Mouse (Mus musculus) hindbrain, postnatal 0 days (tissue): ENCODE data around the gene Sh3gl1. TPM values are rescaled to one million over a fixed set of nuclear protein-coding genes. Genes with fewer than 3 reads are reported as not detected.
A peak's percentile ranks its signal among the peaks of the same experiment; 100 is the strongest.

ENCODE experiments used
- ATAC-seq: fragments of 200-750 bp; cut with Nextera tagmentation; 2 replicates; pipeline ENCODE4 v1.8.0; 2017; ENCODE audit warnings: mild to moderate bottlenecking, moderate TSS enrichment, moderate library complexity
- DNase-seq: peaks from one replicate; pipeline ENCODE4 v3.0.0-alpha.2; 2015; ENCODE audit warnings: low spot score
- H3K27ac ChIP-seq: fragments of 300-500 bp; sonication (generic); 2 replicates; pipeline ENCODE4 v1.5.1; 2014; ENCODE audit warnings: mild to moderate bottlenecking
- H3K27me3 ChIP-seq: fragments of 300-500 bp; sonication (generic); 2 replicates; pipeline ENCODE4 v1.6.1; 2014; ENCODE audit warnings: low read length, mixed read lengths; ENCODE audit not compliant: insufficient read depth
- H3K36me3 ChIP-seq: fragments of 300-500 bp; sonication (generic); 2 replicates; pipeline ENCODE4 v1.6.1; 2014; ENCODE audit warnings: low read length, mixed read lengths; ENCODE audit not compliant: insufficient read depth
- H3K4me1 ChIP-seq: fragments of 300-500 bp; sonication (generic); 2 replicates; pipeline ENCODE4 v1.6.1; 2014; ENCODE audit warnings: antibody characterized with exemption, low read length, mixed read lengths; ENCODE audit not compliant: insufficient read depth
- H3K4me2 ChIP-seq: fragments of 300-500 bp; sonication (generic); 2 replicates; pipeline ENCODE4 v1.6.1; 2014; ENCODE audit warnings: low read depth, mild to moderate bottlenecking, low read length, moderate library complexity, mixed read lengths
- H3K4me3 ChIP-seq: fragments of 300-500 bp; sonication (generic); 2 replicates; pipeline ENCODE4 v1.5.1; 2014; ENCODE audit warnings: low read length
- H3K9ac ChIP-seq: fragments of 300-500 bp; sonication (generic); replicated peaks from 2 replicates; pipeline ENCODE4 v1.6.1; 2014; ENCODE audit warnings: mild to moderate bottlenecking, low read length, moderate library complexity, mixed read lengths
- H3K9me3 ChIP-seq: fragments of 300-500 bp; sonication (generic); 2 replicates; pipeline ENCODE4 v1.6.1; 2016; ENCODE audit warnings: low read length, mixed read lengths
- CTCF ChIP-seq: IDR thresholded peaks from 2 replicates; pipeline ENCODE4 v1.5.1; 2016; ENCODE audit warnings: antibody characterized with exemption, control low read depth, low read depth
- WGBS: fragments of 180-500 bp; shearing (Covaris S2); extraction: QIAGEN DNeasy Blood & Tissue Kit; methylation state at CpG from one replicate; pipeline ENCODE4 v1.1.7; 2014; 5-methylcytosine and 5-hydroxymethylcytosine counted together
- polyA plus RNA-seq: library from polyadenylated mRNA; unstranded; fragments of >200 nt; fragmentation: Nextera tagmentation; extraction: Ambion mirVana; gene quantifications from 2 replicates; pipeline ENCODE4 v1.2.1, GENCODE M21; 2015
- total RNA-seq: library from RNA; depleted of rRNA; stranded (reverse); fragments of >200 nt; gene quantifications from 2 replicates; pipeline ENCODE4 v1.2.3, GENCODE M21; 2014

The Sh3gl1 gene
- total and polyA plus RNA-seq, 2 experiments from 2014 or later: 79.5 to 84.5 TPM

- WGBS: 1% methylated on average over 56 of the region's 62 CpGs
- DNase-seq (peak; percentile 94), ATAC-seq (peak; percentile 84)
- TF ChIP-seq CTCF: peak; percentile 25; the same call in 1 of the 2 replicates
- Histone ChIP-seq H3K4me2 (peak overlapping the region; percentile 99), H3K27ac (peak overlapping the region; percentile 92), H3K27me3 (no peaks in the 10 kb centered on the region), H3K9ac (peak overlapping the region; percentile 79), H3K4me3 (peak overlapping the region; percentile 81), H3K9me3 (no peaks in the 10 kb centered on the region), H3K36me3 (peaks cover 16% of the 10 kb centered on the region; the same call in 1 of the 2 replicates), H3K4me1 (peaks cover 14% of the 10 kb centered on the region)
Observed at GRCm38 (mm10) chr17:56009088-56009961, 27.1 kb downstream of the Sh3gl1 start.

GRCm38 (mm10) chr17:56008356-56009087 is 27.9 kb downstream of the Sh3gl1 start:
- TF ChIP-seq CTCF: no peak
- under 1% methylated on average over 21 of the region's 21 CpGs for WGBS
- peak; percentile 96 for ATAC-seq
- DNase-seq: peak; percentile 98
- H3K27me3 ChIP-seq: no peaks in the 10 kb centered on the region
- H3K4me2 ChIP-seq: peak overlapping the region; percentile 99
- H3K27ac ChIP-seq: peak overlapping the region; percentile 92
- H3K9me3 ChIP-seq: no peaks in the 10 kb centered on the region
- peak overlapping the region; percentile 81 for H3K4me3 ChIP-seq
- peaks cover 14% of the 10 kb centered on the region for H3K4me1 ChIP-seq
- peak overlapping the region; percentile 79 for H3K9ac ChIP-seq
- H3K36me3 ChIP-seq: peaks cover 16% of the 10 kb centered on the region; the same call in 1 of the 2 replicates

GRCm38 (mm10) chr17:56007444-56008355 is 28.7 kb downstream of the Sh3gl1 start:
- ATAC-seq (peak; percentile 50), DNase-seq (no peak)
- Histone ChIP-seq H3K27me3 (no peaks in the 10 kb centered on the region), H3K4me2 (peak overlapping the region; percentile 99), H3K4me1 (peaks cover 14% of the 10 kb centered on the region), H3K36me3 (peaks cover 10% of the 10 kb centered on the region; the same call in 1 of the 2 replicates), H3K9me3 (no peaks in the 10 kb centered on the region), H3K27ac (peak overlapping the region; percentile 92), H3K9ac (no peak overlapping the region), H3K4me3 (peak overlapping the region; percentile 81)
- peak; percentile 26 for TF ChIP-seq CTCF
- WGBS: 33% methylated on average over 13 of the region's 14 CpGs

GRCm38 (mm10) chr17:56006956-56007355 is 29.5 kb downstream of the Sh3gl1 start:
- no peak for TF ChIP-seq CTCF
- ATAC-seq (no peak), DNase-seq (no peak)
- H3K27me3 ChIP-seq: no peaks in the 10 kb centered on the region
- 46% methylated on average over 10 of the region's 10 CpGs for WGBS
- peaks cover 9% of the 10 kb centered on the region; the same call in 1 of the 2 replicates for H3K36me3 ChIP-seq
- no peak overlapping the region for H3K27ac ChIP-seq
- H3K4me3 ChIP-seq: no peak overlapping the region
- H3K9ac ChIP-seq: no peak overlapping the region
- peaks cover 14% of the 10 kb centered on the region for H3K4me1 ChIP-seq
- no peak overlapping the region for H3K4me2 ChIP-seq
- no peaks in the 10 kb centered on the region for H3K9me3 ChIP-seq

- TF ChIP-seq CTCF: no peak
- WGBS: 48% methylated on average over 10 of the region's 13 CpGs
- H3K4me2 ChIP-seq: no peak within 1 kb of the TSS
- H3K36me3 ChIP-seq: no peaks in the 10 kb centered on the region
- H3K9me3 ChIP-seq: no peaks in the 10 kb centered on the region
- ATAC-seq: no peak
- no peak within 1 kb of the TSS for H3K27ac ChIP-seq
- DNase-seq: peak; percentile 54
- 0 out of 2 replicates have a peak, but pooled peaks cover 3% of the 10 kb centered on the region for H3K27me3 ChIP-seq
- peaks cover 9% of the 10 kb centered on the region for H3K4me1 ChIP-seq
- no peak within 1 kb of the TSS for H3K9ac ChIP-seq
- H3K4me3 ChIP-seq: no peak within 1 kb of the TSS
Observed at GRCm38 (mm10) chr17:56005415-56006061, 30.9 kb downstream of the Sh3gl1 start, which contains the start of the genes Stap2 and Mpnd. TSS of gene Stap2 (minus strand) at chr17:56005584. TSS of gene Mpnd (plus strand) at chr17:56005711.
